Mouse (Mus musculus) liver, postnatal 0 days (tissue): ENCODE results near the gene Cux1. TPM values are rescaled to one million over a fixed set of nuclear protein-coding genes. Genes with fewer than 3 reads are reported as not detected.

ENCODE experiments used
- ATAC-seq: fragments of 200-750 bp; cut with Nextera tagmentation; 2 replicates; pipeline ENCODE4 v1.8.0; 2017; ENCODE audit warnings: mild to moderate bottlenecking, moderate library complexity
- DNase-seq: peaks from one replicate; pipeline ENCODE4 v3.0.0-alpha.2; 2016
- H3K27ac ChIP-seq: fragments of 300-500 bp; sonication (generic); 2 replicates; pipeline ENCODE4 v1.5.1; 2014; ENCODE audit warnings: antibody characterized with exemption, moderate library complexity, mild to moderate bottlenecking, low read depth
- H3K27me3 ChIP-seq: fragments of 300-500 bp; sonication (generic); 2 replicates; pipeline ENCODE4 v1.6.1; 2014; ENCODE audit warnings: low read length, control low read depth, mixed read lengths; ENCODE audit not compliant: insufficient read depth
- H3K36me3 ChIP-seq: fragments of 300-500 bp; sonication (generic); replicated peaks from 2 replicates; pipeline ENCODE4 v1.6.1; 2014; ENCODE audit warnings: mild to moderate bottlenecking, control low read depth, low read length, moderate library complexity, mixed read lengths; ENCODE audit not compliant: insufficient read depth
- H3K4me1 ChIP-seq: fragments of 300-500 bp; sonication (generic); 2 replicates; pipeline ENCODE4 v1.6.1; 2014; ENCODE audit warnings: antibody characterized with exemption, mild to moderate bottlenecking, control low read depth; ENCODE audit not compliant: insufficient read depth
- H3K4me2 ChIP-seq: fragments of 300-500 bp; sonication (generic); 2 replicates; pipeline ENCODE4 v1.6.1; 2014; ENCODE audit warnings: low read depth, mild to moderate bottlenecking, low read length, moderate library complexity, mixed read lengths
- H3K4me3 ChIP-seq: fragments of 300-500 bp; sonication (generic); 2 replicates; pipeline ENCODE4 v1.5.1; 2014; ENCODE audit warnings: low read depth, low read length
- H3K9ac ChIP-seq: fragments of 300-500 bp; sonication (generic); replicated peaks from 2 replicates; pipeline ENCODE4 v1.6.1; 2014; ENCODE audit warnings: mild to moderate bottlenecking, moderate library complexity
- H3K9me3 ChIP-seq: fragments of 300-500 bp; sonication (generic); 2 replicates; pipeline ENCODE4 v1.6.1; 2016; ENCODE audit warnings: mild to moderate bottlenecking, control low read depth, low read length, mixed read lengths
- CTCF ChIP-seq: sonication (generic); IDR thresholded peaks from 2 replicates; pipeline ENCODE4 v1.5.1; 2016; ENCODE audit warnings: antibody characterized with exemption, low read depth
- EP300 ChIP-seq: IDR thresholded peaks from 2 replicates; pipeline ENCODE4 v1.6.1; 2016; ENCODE audit warnings: antibody characterized with exemption, low read depth, mild to moderate bottlenecking
- WGBS: fragments of 180-500 bp; shearing (Covaris S2); extraction: QIAGEN DNeasy Blood & Tissue Kit; methylation state at CpG from one replicate; pipeline ENCODE4 v1.1.7; 2014; ENCODE audit not compliant: insufficient replicate concordance; 5-methylcytosine and 5-hydroxymethylcytosine counted together
- polyA plus RNA-seq: library from polyadenylated mRNA; unstranded; fragments of >200 nt; fragmentation: Nextera tagmentation; extraction: Ambion mirVana; gene quantifications from 2 replicates; pipeline ENCODE4 v1.2.1, GENCODE M21; 2015

Gene Cux1
- polyA plus RNA-seq, 1 experiment from 2014 or later, result 10.7 TPM

DNA sequence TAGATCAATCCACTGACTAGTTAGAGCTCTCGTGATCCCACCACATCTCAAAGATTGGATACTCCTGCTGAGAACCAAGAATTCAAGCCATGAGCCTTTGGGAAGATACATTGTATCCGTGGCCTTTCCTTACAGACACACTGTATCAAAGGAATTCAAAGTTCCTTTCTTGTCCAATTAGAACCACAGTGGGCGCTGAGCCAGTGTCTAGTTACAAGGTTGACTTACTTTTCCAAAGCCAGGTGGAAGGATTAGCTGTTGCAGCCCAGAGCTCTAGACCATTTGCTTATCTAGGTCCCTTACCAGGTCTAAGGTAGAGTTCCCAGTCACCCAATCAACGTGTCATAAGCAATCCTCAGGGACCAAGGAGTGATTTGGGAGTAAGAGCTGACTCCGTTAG lies 33.2 kb upstream of the Cux1 start:
- 0 out of 2 replicates have a peak, but pooled peaks cover 5% of the 10 kb centered on the region for H3K4me1 ChIP-seq
- ATAC-seq, result no peak
- no peak for DNase-seq

DNA sequence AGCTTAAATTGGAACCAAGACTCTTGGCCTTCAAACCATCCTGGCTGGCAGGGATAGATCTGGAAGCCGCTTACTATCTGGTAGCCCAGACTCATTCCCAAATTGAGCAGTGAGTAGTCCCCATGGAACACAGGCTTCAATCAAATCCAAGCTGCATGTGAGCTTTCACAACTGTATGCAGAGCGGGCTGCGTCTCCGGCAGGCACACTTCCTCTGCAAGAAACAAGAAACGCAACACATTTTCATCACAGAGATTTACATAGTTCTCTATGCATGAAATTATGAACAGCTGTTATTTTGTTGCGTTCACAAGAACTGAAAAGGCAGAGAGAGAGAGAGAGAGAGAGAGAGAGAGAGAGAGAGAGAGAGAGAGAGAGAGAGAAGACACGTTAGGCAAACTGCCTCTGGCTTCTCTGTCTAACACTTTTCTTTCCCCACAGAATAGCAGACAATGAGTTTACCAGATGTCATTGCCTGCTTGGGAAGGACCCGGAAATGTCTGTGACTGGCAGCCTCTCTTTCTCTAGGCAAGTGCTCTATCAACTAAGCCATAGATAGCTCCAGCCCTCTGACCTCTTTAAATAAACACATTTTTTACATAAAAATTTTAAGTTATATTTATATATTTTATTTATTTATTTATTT lies 27.7 kb upstream of the Cux1 start:
- H3K27ac ChIP-seq, result no peak overlapping the region
- ATAC-seq, result no peak
- H3K27me3 ChIP-seq, result no peaks in the 10 kb centered on the region
- DNase-seq, result no peak
- no peak overlapping the region for H3K9ac ChIP-seq
- TF ChIP-seq CTCF (no peak), EP300 (no peak)
- no peak overlapping the region for H3K4me2 ChIP-seq
- H3K4me1 ChIP-seq, result no peaks in the 10 kb centered on the region
- H3K4me3 ChIP-seq, result no peak overlapping the region
- H3K36me3 ChIP-seq, result no peaks in the 10 kb centered on the region
- WGBS, result 65% methylated on average over 8 of the region's 8 CpGs
- no peaks in the 10 kb centered on the region for H3K9me3 ChIP-seq

More for the DNA sequence above, 33.2 kb upstream of the Cux1 start:
- no peak overlapping the region for H3K4me3 ChIP-seq
- TF ChIP-seq EP300, result no peak
- TF ChIP-seq CTCF, result no peak
- no peaks in the 10 kb centered on the region for H3K9me3 ChIP-seq
- WGBS, result 69% methylated on average over 5 of the region's 5 CpGs
- H3K27ac ChIP-seq, result no peak overlapping the region
- no peaks in the 10 kb centered on the region for H3K36me3 ChIP-seq
- H3K9ac ChIP-seq, result no peak overlapping the region
- no peaks in the 10 kb centered on the region for H3K27me3 ChIP-seq
- no peak overlapping the region for H3K4me2 ChIP-seq

DNA sequence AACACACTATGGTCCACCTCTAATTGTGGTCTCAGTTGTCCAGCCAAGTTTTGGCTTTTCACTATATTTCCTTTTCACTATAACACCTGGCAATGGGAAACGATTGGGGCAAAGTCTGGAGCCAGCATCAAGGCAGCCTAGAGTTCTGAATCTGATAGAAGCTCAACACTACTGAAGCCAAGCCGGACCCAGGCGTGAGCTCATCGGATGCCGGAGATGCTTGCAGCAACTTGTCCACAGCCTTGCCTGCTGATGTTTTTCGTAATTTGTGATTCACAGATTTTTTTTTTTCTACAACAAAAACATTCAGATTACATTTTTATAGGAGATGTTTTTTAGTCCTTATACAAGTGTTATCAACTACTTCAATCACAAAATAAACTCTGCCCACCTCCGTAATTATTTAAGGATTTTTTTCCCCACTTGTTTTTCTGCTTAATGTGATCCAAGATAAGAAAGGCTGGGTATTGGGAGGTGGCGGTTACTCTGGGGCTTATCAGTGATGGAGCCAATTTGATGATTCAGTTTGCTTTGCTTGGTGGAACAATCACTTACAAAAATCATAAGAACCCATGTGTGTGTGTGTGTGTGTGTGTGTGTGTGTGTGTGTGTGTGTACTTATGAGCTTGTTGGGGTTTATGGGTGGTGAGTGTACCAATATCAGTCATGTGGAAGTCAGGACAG lies 24.7 kb upstream of the Cux1 start:
- H3K27me3 ChIP-seq, result no peaks in the 10 kb centered on the region
- H3K4me1 ChIP-seq, result no peaks in the 10 kb centered on the region
- no peak overlapping the region for H3K9ac ChIP-seq
- no peaks in the 10 kb centered on the region for H3K9me3 ChIP-seq
- WGBS, result 71% methylated on average over 8 of the region's 8 CpGs
- TF ChIP-seq CTCF (no peak), EP300 (no peak)
- no peak for DNase-seq
- ATAC-seq, result no peak
- no peaks in the 10 kb centered on the region for H3K36me3 ChIP-seq
- no peak overlapping the region for H3K4me3 ChIP-seq
- H3K27ac ChIP-seq, result no peak overlapping the region
- H3K4me2 ChIP-seq, result no peak overlapping the region

DNA sequence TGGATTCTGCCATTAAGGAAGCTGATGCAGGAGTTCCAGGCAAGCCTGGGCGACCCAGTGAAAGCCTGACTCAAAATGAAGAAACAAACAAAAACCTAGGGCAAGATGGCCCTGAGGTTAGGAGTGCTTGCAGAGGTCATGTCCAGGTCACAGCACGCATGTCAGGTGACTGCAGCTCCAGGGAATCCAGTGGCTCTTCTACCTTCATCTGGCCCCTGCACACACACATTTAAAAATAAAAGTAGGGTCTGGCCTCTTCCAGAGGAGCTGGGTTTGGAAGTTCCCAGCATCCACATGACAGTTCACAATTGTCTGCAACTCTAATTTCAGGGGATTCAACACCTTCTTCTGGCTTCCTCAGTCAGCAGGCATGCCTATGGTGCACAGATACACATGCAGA lies 21.7 kb upstream of the Cux1 start:
- TF ChIP-seq CTCF (no peak), EP300 (no peak)

DNA sequence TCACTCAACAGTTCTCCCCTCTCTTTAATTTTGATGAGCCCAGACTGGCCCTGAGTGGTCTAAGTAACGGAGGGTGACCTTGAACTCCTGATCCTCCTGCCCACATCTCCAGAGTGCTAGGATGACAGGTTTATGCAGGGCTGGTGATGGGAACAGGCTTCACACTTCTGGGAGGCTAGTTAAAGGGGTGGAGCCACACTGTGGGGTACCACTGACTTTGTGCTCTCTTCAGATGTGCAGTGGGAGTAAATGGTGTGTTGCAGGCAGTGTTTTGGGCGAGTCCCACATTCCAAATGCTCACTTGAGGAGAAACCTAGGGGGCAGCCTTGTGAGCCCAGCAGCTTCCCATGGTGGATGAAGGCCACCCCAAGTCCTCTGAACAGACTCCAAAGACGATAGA lies 21.2 kb upstream of the Cux1 start:
- 69% methylated on average over 3 of the region's 3 CpGs for WGBS
- H3K36me3 ChIP-seq, result no peaks in the 10 kb centered on the region
- TF ChIP-seq EP300, result no peak
- no peak for TF ChIP-seq CTCF
- H3K27ac ChIP-seq, result no peak overlapping the region
- ATAC-seq, result no peak
- H3K4me1 ChIP-seq, result no peaks in the 10 kb centered on the region; the same call in 1 of the 2 replicates
- no peaks in the 10 kb centered on the region for H3K27me3 ChIP-seq
- no peak overlapping the region for H3K9ac ChIP-seq
- H3K4me2 ChIP-seq, result no peak overlapping the region
- H3K9me3 ChIP-seq, result no peaks in the 10 kb centered on the region
- no peak overlapping the region for H3K4me3 ChIP-seq
- DNase-seq, result no peak

More for the DNA sequence above, 21.7 kb upstream of the Cux1 start:
- Histone ChIP-seq H3K4me2 (no peak overlapping the region), H3K36me3 (no peaks in the 10 kb centered on the region), H3K4me3 (no peak overlapping the region), H3K27ac (no peak overlapping the region), H3K4me1 (no peaks in the 10 kb centered on the region; the same call in 1 of the 2 replicates), H3K9me3 (no peaks in the 10 kb centered on the region), H3K27me3 (no peaks in the 10 kb centered on the region), H3K9ac (no peak overlapping the region)
- DNase-seq, result no peak
- 59% methylated on average over 2 of the region's 2 CpGs for WGBS
- ATAC-seq, result no peak

DNA sequence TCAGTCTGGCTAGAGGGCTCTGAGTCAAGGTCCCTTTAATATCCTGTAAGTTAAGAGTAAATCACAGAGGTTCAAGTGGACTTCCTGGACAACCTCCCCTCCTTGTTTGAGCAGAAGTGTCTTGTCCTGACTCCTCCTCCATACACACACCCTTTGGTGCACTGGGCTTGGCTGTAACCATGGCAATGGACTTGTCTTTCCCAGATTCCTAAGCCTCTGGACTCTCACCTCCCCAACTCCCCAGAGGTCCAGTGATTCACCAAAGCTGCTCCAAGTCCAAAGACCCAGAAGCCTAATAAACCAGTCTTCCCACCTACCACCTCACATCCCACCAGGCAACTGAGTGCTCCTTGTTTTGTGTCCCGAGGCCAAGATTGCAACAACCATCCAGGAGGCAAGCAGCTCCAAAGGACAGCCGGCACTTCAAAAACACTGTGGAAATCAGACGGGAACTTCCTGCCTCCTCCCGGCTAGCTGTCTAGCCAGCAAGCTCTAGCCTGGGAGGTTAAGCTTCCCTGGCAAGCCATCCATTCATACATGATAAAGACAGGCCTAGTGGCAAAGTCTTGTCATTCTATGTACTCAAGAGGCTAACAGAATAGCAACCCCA lies 17.5 kb upstream of the Cux1 start:
- Histone ChIP-seq H3K9ac (no peak overlapping the region), H3K36me3 (no peaks in the 10 kb centered on the region), H3K27me3 (peaks cover 21% of the 10 kb centered on the region), H3K4me2 (no peak overlapping the region), H3K27ac (no peak overlapping the region), H3K4me3 (no peak overlapping the region), H3K9me3 (0 out of 2 replicates have a peak, but pooled peaks cover 2% of the 10 kb centered on the region), H3K4me1 (no peaks in the 10 kb centered on the region; the same call in 1 of the 2 replicates)
- DNase-seq, result no peak
- 33% methylated on average over 4 of the region's 4 CpGs for WGBS
- no peak for TF ChIP-seq CTCF
- TF ChIP-seq EP300, result no peak
- no peak for ATAC-seq
